Mouse (Mus musculus) neural tube, embryonic 14.5 days (tissue): ENCODE measurements around the gene Olfr536. TPM values are rescaled to one million over a fixed set of nuclear protein-coding genes. Genes with fewer than 3 reads are reported as not detected.

ENCODE experiments used
- polyA plus RNA-seq: library from polyadenylated mRNA; unstranded; fragments of >200 nt; fragmentation: Nextera tagmentation; extraction: Ambion mirVana; gene quantifications from 2 replicates; pipeline ENCODE4 v1.2.1, GENCODE M21; 2014

Gene Olfr536
- polyA plus RNA-seq, 1 experiment from 2014 or later = not detected

Other genes with a start within 250 kb of the Olfr536 start
- gene Olfr525, start 186.5 kb downstream of the Olfr536 start, polyA plus RNA-seq = not detected in 2 replicates
- not detected in 2 replicates for gene Olfr527, start 173.4 kb downstream of the Olfr536 start, polyA plus RNA-seq
- not detected in 2 replicates for gene Olfr60, start 145.7 kb downstream of the Olfr536 start, polyA plus RNA-seq
- gene Olfr530, start 131.1 kb downstream of the Olfr536 start, polyA plus RNA-seq = not detected in 2 replicates
- not detected in 2 replicates for gene Olfr531, start 104.5 kb downstream of the Olfr536 start, polyA plus RNA-seq
- not detected in 2 replicates for gene Olfr532, start 85.8 kb downstream of the Olfr536 start, polyA plus RNA-seq
- not detected in 2 replicates for gene Olfr533, start 44.0 kb downstream of the Olfr536 start, polyA plus RNA-seq
- gene Olfr535, start 23.2 kb downstream of the Olfr536 start, polyA plus RNA-seq = not detected in 2 replicates
- not detected in 2 replicates for gene Olfr538, start 60.5 kb upstream of the Olfr536 start, polyA plus RNA-seq
- gene Olfr46, start 93.9 kb upstream of the Olfr536 start, polyA plus RNA-seq = 0.03 TPM in 1 of 2 replicates, not detected in the other
- gene Olfr61, start 121.6 kb upstream of the Olfr536 start, polyA plus RNA-seq = not detected in 2 replicates
- not detected in 2 replicates for gene Olfr53, start 139.1 kb upstream of the Olfr536 start, polyA plus RNA-seq
- 0.03 TPM in 1 of 2 replicates, not detected in the other for gene Olfr539, start 152.5 kb upstream of the Olfr536 start, polyA plus RNA-seq
- not detected in 2 replicates for gene Olfr45, start 174.6 kb upstream of the Olfr536 start, polyA plus RNA-seq
- not detected in 2 replicates for gene Olfr541, start 189.9 kb upstream of the Olfr536 start, polyA plus RNA-seq